Mouse (Mus musculus): Measurements from ENCODE around the gene 1110002E22Rik. TPM values are rescaled to one million over a fixed set of nuclear protein-coding genes. Genes with fewer than 3 reads are reported as not detected.

Gene 1110002E22Rik
- total RNA-seq, 2 experiments from 2014 or later: 1.7 to 3.9 TPM

DNA sequence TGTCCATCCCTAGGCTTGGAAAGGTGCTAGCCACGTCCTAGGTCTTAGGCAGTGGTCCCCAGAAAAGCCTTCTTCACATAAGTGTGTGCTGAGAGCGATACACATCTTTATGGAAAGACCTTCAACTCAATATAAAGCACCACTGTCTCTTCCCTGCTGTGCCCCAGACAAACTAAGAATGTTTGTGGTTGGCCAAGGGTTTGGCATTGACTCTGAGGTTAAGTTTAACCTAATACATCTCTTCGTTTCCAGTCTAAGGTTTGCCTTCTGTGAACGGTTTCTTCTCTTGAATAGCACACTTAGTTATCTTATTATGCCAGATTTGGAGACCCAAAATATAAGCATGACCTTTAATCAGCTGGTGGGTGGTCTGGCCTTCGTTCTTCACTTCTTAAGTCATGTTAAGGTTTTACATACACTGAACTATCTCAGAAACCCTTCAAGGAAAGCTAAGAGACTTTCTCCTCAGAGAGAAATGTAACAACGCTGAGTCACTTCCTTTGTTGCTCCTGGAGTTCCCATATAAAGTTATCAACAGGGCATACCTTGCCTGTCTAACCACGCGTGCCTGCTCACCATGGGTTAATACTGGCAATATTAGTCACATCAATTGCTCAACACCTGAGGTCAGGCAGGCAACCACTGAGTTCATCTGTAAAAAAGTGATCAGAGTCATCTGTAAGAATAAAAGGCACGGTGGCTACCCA, 3.5 kb upstream of the 1110002E22Rik start:
- no peak for DNase-seq (ENCODE audit: extremely low spot score in 1 of 2, low spot score in 2 of 2)
- intact Hi-C loops (cut with DNase I): no loop called here

- intact Hi-C loops (cut with DNase I): no loop called here
Measured at GRCm38 (mm10) chr3:138062673-138063072, 2.2 kb upstream of the 1110002E22Rik start.

DNA sequence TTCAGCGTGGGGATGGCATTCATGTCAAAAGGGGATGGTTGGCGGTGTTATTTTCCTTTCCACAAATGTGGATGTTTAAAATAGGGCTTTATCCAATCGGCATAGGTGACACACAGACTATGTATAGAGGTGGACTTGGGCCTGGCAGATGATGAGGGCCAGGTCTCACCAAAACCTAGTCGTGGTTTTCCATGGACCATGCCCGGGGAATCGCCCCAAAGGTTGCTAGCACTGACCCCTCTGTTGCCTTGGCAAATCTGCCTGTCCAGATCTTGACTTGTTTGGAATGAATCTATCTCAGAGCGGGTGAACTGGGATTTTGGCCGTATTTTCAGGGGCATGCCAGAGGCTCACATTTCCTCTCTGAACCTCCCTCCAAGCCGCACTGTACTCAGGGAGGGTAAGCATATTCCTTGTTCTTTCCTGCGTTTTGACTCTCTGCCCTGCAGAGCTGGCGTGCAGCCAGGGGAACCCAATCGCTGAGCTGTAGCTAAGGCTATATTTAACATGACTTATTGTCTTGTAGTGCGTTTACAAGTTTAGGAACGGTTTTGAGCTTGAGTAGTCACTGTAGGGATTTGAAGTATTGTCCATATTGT, 1.0 kb upstream of the 1110002E22Rik start:
- peak in 1 of 2 experiments; percentile 71 for DNase-seq (ENCODE audit: extremely low spot score in 1 of 2, low spot score in 2 of 2)
- intact Hi-C loops (cut with DNase I): no loop called here

More at GRCm38 (mm10) chr3:138062673-138063072, 2.2 kb upstream of the 1110002E22Rik start:
- no peak for DNase-seq (ENCODE audit: extremely low spot score in 1 of 2, low spot score in 2 of 2)

GRCm38 (mm10) chr3:138065930-138066329, 1.1 kb downstream of the 1110002E22Rik start:
- intact Hi-C loops (cut with DNase I): no loop called here
- no peak for DNase-seq (ENCODE audit: extremely low spot score in 1 of 2, low spot score in 2 of 2)

- intact Hi-C loops (cut with DNase I): no loop called here
- peak in 1 of 2 experiments; percentile 39 for DNase-seq (ENCODE audit: extremely low spot score in 1 of 2, low spot score in 2 of 2)
Measured at GRCm38 (mm10) chr3:138066348-138066856, 1.6 kb downstream of the 1110002E22Rik start.

DNA sequence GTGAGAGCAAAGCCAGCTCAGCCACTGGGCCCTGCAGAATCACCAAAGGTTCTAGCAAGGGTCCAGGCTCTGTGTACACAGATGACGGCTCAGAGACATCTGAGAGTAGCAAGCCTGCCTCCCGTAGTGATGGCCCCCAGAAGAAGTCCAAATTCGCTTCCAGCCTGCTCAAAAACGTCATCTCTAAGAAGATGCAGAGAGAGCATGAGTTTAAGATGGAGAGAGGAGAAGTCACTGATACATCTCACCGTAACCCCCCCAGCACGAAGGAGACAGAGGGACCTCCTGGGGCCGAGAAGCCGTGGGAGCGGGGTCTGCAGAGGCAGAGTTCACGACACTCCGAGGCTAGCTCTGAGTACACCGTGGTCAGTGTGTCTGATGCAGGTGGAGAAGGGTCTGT, 2.4 kb downstream of the 1110002E22Rik start, which contains the start of gene Gm5105:
TSS of gene Gm5105 (minus strand) at position 101 of the 400 bp plus-strand sequence.
- DNase-seq (ENCODE audit: extremely low spot score in 1 of 2, low spot score in 2 of 2): no peak

DNA sequence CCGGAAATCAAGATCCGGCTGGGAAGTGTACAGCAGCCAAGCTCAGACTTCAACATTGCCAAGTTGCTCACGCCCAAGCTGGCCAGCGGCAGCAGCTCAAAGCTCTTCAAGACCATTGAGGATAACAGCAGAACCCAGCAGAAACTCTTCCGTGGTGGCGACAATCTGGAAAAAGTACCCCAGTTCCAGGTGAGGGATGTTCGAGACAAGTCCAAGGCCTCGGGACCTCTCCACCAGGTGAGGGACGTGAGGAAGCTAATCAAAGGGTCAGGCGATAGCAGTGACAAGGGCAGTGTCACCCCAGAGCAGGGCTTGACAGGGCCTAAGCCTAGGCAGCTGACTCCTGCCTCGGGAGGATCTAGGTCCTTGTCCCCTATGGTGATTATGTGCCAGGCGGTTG, 3.3 kb downstream of the 1110002E22Rik start:
- intact Hi-C loops (cut with DNase I): no loop called here
- DNase-seq (ENCODE audit: extremely low spot score in 1 of 2, low spot score in 2 of 2): no peak

More for the DNA sequence above, 2.4 kb downstream of the 1110002E22Rik start, which contains the start of gene Gm5105:
- intact Hi-C loops (cut with DNase I): no loop called here

DNA sequence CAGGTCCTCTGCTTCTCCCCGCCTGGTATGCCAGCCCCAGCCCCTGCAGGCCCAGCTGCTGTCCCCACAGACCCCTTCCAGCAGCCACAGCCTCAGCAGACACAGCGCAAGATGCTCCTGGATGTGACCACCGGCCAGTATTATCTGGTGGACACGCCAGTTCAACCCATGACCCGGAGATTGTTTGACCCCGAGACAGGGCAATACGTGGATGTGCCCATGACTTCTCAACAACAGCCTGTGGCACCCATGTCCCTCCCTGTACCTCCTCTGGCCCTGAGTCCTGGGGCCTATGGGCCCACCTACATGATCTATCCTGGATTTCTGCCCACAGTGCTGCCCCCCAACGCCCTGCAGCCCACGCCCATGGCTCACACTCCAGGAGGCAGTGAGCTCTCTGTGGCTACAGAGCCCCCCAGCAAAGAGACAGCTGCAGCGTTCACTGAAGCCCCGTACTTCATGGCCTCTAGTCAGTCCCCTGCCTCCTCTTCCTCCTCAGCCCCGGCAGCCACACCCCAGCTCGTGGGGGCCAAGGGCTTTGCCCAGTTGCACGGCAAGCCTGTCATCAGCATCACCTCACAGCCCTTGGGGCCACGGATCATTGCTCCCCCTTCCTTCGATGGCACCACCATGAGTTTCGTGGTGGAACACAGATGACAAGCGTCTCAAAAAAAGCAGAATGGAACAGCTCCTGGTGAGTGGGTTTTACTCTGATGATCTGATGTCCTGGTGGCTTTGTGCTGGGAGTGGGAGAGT, 5.1 kb downstream of the 1110002E22Rik start:
- DNase-seq (ENCODE audit: extremely low spot score in 1 of 2, low spot score in 2 of 2): no peak
- intact Hi-C loops (cut with DNase I): no loop called here

- DNase-seq (ENCODE audit: extremely low spot score in 1 of 2, low spot score in 2 of 2): no peak
- intact Hi-C loops (cut with DNase I): no loop called here
Measured at GRCm38 (mm10) chr3:138071004-138071403, 6.2 kb downstream of the 1110002E22Rik start.

DNA sequence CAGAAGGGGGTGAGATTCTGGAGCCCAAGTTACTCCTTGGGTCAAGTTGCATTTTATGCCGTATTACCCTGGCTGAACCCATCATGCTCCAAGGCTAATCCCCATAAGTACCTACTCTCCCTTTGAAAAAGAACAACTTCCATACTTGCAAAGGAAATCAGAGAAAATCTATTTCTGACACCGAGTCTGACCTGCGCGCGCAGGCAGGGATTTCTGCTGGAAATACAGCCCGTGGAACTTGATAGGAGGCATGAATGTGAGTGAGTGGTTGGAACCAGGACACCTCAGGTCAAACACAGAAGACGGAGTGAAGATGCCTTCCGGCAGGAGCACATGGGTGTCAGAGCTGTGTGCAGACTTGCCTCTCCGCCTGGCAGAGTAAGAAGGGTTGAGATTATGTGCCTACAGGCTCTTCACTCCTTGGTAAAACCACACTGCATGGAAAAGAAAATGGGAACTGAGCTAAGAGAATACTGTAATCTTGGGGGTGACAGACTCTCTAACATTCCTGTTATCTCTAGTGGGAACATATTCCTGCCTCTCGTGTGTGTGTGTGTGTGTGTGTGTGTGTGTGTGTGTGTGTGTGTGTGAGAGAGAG, 6.7 kb downstream of the 1110002E22Rik start:
- no peak for DNase-seq (ENCODE audit: extremely low spot score in 1 of 2, low spot score in 2 of 2)
- intact Hi-C loops (cut with DNase I): no loop called here

DNA sequence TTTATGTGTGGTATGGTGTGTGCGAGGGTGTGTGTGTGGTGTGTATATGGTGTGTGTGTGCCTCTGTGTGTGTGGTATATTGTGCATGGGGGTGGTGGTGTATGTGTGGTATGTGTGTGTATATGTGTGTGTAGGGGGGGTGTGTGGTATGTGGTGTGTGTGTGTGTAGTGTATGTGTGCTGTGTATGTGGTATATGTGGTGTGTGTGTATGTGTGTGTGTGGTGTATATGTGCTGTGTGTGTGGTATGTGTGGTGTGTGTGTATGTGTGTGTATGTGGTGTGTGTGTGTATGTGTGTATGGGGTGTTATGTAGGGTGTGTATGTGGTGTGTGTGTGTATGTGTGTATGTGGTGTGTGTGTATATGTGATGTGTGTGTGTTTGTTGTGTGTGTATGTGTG, 9.4 kb downstream of the 1110002E22Rik start:
- intact Hi-C loops (cut with DNase I): no loop called here
- DNase-seq (ENCODE audit: extremely low spot score in 1 of 2, low spot score in 2 of 2): no peak

DNA sequence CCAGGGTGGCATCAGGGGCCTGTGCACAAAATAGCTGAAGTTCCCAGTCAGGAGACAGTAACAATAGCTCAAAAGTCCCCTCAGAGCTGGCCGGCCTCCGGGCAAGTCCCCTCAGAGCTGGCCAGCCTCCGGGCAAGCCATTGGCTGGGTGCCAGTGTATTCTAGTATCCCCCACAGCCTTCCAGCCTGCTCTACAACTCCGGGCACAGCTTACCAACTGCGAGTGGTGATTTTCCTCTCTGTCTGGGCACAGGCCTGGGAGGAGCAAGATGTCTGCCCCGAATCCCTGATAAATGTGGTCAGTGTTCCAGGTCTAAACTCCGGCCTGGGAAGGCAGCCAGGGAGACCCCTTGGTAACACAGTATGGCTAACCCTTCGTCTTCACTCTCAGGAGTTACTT, 10.4 kb downstream of the 1110002E22Rik start:
- intact Hi-C loops (cut with DNase I): loop anchor here (5.0 kb wide), 1 partner anchor 67 kb away; the partner anchor contains the start of genes Mttp and Trmt10a
- DNase-seq (ENCODE audit: extremely low spot score in 1 of 2, low spot score in 2 of 2): peak; percentile 52 to 64

GRCm38 (mm10) chr3:138077476-138078340, 12.9 kb downstream of the 1110002E22Rik start:
- DNase-seq (ENCODE audit: extremely low spot score in 1 of 2, low spot score in 2 of 2): no peak
- intact Hi-C loops (cut with DNase I): loop anchor here (5.0 kb wide), 1 partner anchor 65 kb away; the partner anchor contains the start of genes Mttp and Trmt10a

DNA sequence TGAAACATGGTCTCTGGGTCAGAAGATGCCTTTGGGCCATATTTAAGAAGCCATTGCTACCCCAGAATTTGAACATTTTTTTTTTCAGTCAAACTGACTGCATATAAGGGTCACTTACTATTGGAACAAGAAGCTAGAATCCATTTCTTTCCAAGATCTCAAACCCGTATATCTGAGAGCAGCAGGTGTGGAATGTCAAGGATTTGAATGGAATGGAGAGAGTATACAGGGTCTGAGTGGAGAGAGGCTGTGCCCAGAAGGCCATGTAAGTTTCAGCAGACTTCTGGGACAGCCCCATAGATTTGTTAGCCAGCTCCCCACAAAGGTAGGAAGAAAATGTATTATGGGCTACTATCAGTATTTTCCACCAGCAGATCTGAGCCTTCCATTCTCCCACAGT, 13.8 kb downstream of the 1110002E22Rik start:
- DNase-seq (ENCODE audit: extremely low spot score in 1 of 2, low spot score in 2 of 2): no peak
- intact Hi-C loops (cut with DNase I): loop anchor here (5.0 kb wide), 1 partner anchor 64 kb away; the partner anchor contains the start of genes Mttp and Trmt10a

DNA sequence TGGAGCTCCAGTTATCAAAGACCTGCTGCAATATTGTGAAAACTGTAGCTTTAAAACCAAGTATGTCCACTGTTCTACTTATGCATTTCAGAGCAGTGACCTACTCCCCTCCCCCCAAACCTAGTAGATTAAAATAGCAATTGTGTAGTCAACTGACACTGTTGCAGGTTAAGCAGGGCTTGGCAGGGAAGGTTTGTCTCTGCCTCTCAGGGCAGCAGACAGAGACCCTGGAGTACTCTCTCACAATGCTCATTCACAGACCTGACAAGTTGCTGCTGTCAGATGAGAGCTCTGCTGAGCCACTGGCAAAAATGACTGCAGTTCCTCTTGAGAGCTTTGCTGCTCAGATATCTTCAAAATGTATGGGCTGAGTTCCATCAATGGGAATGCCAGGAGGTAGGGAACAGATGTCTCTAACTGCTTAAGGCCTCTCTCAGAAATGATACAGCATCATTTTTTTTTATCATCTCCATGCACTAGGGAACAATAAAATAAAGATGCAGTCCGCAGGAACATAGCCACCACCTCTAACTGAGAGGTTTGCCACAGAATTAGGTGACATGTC, 18.3 kb downstream of the 1110002E22Rik start:
- intact Hi-C loops (cut with DNase I): no loop called here
- peak in 1 of 2 experiments; percentile 50 for DNase-seq (ENCODE audit: extremely low spot score in 1 of 2, low spot score in 2 of 2)

DNA sequence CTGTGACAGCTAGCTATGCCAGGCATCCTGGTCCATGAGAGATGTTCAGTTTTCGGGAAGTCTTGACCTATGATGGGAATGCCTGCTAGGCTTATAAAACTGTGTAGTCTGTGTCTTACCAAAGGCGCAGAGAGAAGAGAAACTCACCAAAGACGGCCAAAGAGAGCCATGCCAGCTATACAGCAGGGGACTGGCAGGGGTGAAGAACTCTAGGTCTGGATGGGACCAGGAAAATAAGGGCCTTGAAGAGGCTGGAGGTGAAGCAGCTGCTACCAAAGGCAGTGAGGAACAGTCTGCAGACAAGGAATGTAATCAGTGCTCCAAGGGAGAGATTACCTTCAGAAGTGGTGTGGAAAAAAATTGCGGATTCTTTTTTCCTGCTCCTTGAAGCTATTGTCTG, 19.0 kb downstream of the 1110002E22Rik start:
- intact Hi-C loops (cut with DNase I): no loop called here
- DNase-seq (ENCODE audit: extremely low spot score in 1 of 2, low spot score in 2 of 2): no peak

DNA sequence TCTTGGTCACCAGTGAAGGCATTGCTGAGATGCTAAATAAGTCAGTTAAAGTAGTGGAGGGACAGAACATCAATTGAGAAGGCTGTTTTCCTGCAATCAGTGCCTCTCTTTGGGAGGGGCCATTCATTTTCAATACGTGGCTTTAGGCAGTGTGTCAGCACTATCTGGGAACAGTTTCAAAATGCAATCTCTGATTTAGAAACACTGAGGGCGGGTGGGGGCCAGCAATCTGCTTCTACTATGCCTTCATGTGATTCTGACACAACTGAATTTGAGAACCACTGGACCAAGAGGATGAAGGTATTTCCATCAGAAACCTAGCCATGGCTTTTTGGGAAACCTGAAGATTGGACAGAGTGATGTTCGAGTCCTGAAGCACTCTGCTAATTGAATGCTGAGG, 30.4 kb downstream of the 1110002E22Rik start:
- intact Hi-C loops (cut with DNase I): no loop called here
- peak in 1 of 2 experiments; percentile 53 for DNase-seq (ENCODE audit: extremely low spot score in 1 of 2, low spot score in 2 of 2)

GRCm38 (mm10) chr3:138095718-138096117, 30.9 kb downstream of the 1110002E22Rik start:
- intact Hi-C loops (cut with DNase I): no loop called here
- no peak for DNase-seq (ENCODE audit: extremely low spot score in 1 of 2, low spot score in 2 of 2)

Data from left cerebral cortex, postnatal 10 days (tissue).